Mouse (Mus musculus): ENCODE measurements around the gene Kidins220. TPM values are rescaled to one million over a fixed set of nuclear protein-coding genes. Genes with fewer than 3 reads are reported as not detected.

Kidins220 gene
- total RNA-seq, 2 experiments from 2014 or later: 269 to 333 TPM

- peak; percentile 38 to 43 for DNase-seq (ENCODE audit: low spot score in 2 of 2)
- intact Hi-C loops (cut with DNase I): loop anchor here (2.0 to 10.0 kb wide), 7 partner anchors 63 to 885 kb away; no protein-coding TSS in a partner anchor
Observed at GRCm38 (mm10) chr12:25099563-25100408, 125.1 kb downstream of the Kidins220 start.

DNA sequence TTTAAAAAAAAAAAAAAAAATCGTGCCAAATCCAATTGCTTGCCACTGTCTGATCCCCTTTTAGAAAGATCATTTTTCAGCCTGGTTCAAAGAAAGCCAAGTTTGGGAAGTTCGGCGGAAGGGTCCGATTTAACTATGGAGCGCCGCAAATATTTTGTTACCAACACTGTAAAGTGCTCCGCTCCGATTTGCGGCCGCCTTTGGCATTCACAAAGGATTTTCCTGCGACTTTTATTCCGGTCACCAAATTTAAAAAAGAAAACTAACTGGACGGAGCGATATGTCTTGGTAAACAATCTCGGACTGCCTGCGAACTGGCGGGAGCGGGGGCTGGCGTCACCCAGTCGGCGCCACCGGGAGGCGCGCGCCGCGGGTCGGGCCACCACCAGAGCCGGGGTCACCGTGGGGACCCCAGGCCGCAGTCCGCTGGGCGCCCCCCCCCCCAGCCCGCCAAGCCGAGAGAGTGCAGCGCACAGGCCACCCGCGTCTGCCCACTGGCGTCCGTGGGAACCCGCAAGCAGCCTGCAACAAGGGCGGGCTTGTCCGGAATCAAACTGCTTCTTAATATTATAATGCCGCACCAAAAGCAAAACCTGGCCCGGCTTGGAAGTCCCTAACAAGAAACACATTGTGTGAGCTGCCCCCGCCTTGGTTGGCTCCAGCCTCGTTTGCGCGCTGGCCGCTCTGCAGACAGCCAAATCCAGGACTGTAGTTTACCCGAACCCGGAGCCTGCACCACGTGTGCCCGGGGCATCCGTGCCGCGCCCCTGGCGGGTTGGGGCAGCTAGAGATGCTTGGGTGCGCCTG lies 125.9 kb downstream of the Kidins220 start:
- intact Hi-C loops (cut with DNase I): loop anchor here (2.0 kb wide), 1 partner anchor 140 kb away; no protein-coding TSS in a partner anchor
- DNase-seq (ENCODE audit: low spot score in 2 of 2): peak; percentile 52 to 55

GRCm38 (mm10) chr12:25101389-25101788 lies 126.7 kb downstream of the Kidins220 start:
- intact Hi-C loops (cut with DNase I): loop anchor here (2.0 kb wide), 1 partner anchor 139 kb away; no protein-coding TSS in a partner anchor
- no peak for DNase-seq (ENCODE audit: low spot score in 2 of 2)

- DNase-seq (ENCODE audit: low spot score in 2 of 2): no peak
- intact Hi-C loops (cut with DNase I): no loop called here
Observed at GRCm38 (mm10) chr12:25103911-25104310, 129.2 kb downstream of the Kidins220 start.

- DNase-seq (ENCODE audit: low spot score in 2 of 2): no peak
Observed at GRCm38 (mm10) chr12:25104541-25104940, 129.8 kb downstream of the Kidins220 start.

DNA sequence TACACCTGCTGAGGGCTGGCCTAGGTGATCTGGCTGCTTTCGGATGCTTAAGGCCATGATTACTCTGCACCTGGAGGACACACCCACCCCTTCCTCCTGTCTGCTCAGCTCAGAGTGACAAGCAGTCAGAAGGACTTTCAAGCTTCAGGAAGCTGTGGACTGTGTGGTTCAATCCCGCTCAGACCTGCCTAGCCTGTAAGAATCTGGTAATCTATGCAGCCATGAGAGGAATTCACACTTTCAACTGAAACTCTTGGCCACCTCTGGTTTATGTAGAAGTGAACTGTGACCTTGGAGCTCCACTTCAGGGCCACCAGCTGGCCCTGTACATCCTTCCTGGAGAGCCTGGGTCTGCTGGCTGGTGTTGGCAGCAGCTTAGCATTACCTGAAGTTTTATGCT lies 134.1 kb downstream of the Kidins220 start:
- no peak for DNase-seq (ENCODE audit: low spot score in 2 of 2)
- intact Hi-C loops (cut with DNase I): no loop called here

More at GRCm38 (mm10) chr12:25104541-25104940, 129.8 kb downstream of the Kidins220 start:
- intact Hi-C loops (cut with DNase I): no loop called here

DNA sequence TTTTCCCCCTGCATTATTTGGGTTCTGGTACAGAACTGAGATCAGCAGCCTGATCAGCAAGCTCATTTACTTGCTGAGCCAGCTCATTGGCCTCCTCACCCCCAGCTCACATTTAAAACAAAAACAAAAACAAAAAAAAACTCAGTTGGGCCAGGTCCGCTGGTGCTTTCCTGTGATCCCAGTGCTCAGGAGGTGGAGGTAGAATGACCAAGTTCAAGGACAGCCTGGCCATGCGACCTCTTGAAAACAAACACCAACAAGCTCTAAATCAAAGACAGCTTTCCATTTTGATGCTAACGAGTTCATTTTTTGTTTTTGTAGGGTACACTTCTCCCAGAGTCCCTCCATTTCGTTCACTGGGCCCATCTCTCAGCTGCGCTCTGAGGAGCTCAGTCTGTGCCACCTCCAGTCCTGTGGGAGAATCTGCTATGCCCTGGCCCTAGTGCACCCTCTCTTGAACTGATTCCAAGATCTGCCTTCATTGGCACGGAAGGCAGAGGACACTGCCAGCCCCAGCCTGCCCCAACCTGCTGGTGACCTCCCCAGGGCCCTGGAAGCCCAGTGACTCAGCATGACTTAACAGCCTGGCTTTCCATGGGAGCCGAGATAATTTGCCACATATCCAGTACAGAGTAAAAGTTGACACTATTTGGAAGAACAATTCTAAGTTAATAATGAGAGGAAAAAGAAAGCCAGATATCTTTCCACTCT lies 135.4 kb downstream of the Kidins220 start:
- no peak for DNase-seq (ENCODE audit: low spot score in 2 of 2)
- intact Hi-C loops (cut with DNase I): no loop called here

- no peak for DNase-seq (ENCODE audit: low spot score in 2 of 2)
- intact Hi-C loops (cut with DNase I): no loop called here
Observed at GRCm38 (mm10) chr12:25110682-25111078, 136.0 kb downstream of the Kidins220 start.

Other genes starting within 250 kb of the Kidins220 start
- 10 to 100 TPM; 83.5 to 88.8 TPM for gene Mboat2, start 144.0 kb upstream of the Kidins220 start, total RNA-seq (2021)
- gene Id2, start 122.2 kb downstream of the Kidins220 start, total RNA-seq (2021): 100 to 1,000 TPM; 155 to 170 TPM

Measured in left cerebral cortex, postnatal 36 days (tissue).